Mouse (Mus musculus): ENCODE measurements at regions not wholly inside any gene's neighbourhood (a gene's known extent, or its start where the extent isn't known, plus 50 kb on each side); places are given as distances from the start of the nearest gene placed in this dataset.

DNA sequence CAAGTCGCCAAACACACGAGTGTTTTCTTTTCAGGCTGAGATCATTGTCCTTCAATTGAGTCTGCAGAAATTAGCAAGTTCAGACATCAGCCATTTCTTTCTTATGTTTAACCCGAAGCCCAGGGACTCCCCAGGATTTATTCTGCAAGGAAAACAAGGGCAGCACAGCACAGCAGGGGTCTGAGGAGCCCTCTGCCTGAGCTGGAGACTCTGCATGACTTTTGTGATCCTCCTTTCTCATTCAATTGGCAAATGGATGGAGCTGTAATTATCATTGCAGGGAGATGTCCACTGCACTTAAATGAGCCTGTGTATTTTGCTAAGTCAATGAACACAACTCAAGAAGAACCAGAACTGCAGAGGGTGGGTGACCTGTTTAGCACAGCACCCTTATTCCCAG lies 417.6 kb upstream of the Etaa1 start:
- no peaks in the 10 kb centered on the region for H3K27me3 ChIP-seq (replicated peaks)
- H3K36me3 ChIP-seq: no peaks in the 10 kb centered on the region
- ATAC-seq (ENCODE audit: insufficient read depth, low FRiP score, low read depth): no peak
- WGBS: 29% methylated on average over 3 of the region's 3 CpGs
- no peak overlapping the region for H3K9ac ChIP-seq
- H3K4me3 ChIP-seq (replicated peaks): no peak overlapping the region
- no peak overlapping the region for H3K4me2 ChIP-seq
- H3K4me1 ChIP-seq: no peaks in the 10 kb centered on the region
- H3K27ac ChIP-seq: no peak overlapping the region
- no peaks in the 10 kb centered on the region for H3K9me3 ChIP-seq

DNA sequence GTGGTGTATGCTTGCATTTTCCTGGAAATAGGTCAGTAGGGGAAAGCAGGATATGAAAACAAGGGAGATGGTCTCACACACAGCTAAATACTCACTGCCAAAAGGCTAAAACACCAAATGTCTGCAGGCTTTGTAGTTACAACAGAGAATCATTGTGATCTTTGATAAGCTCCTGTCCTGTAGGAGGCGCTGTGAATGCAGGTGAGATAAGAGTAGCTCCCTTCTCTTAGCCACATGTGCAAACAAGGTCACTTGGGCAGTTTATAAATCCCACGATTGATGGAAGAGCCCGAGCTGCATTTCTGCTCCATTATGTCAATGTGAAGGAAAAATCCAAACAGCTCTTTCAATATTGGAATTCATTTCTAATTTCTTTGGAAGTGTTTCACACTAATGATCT lies 417.2 kb upstream of the Etaa1 start:
- Histone ChIP-seq H3K36me3 (no peaks in the 10 kb centered on the region), H3K4me2 (no peak overlapping the region), H3K9ac (no peak overlapping the region), H3K27ac (no peak overlapping the region), H3K9me3 (no peaks in the 10 kb centered on the region), H3K4me3 (replicated peaks) (no peak overlapping the region), H3K27me3 (replicated peaks) (no peaks in the 10 kb centered on the region), H3K4me1 (no peaks in the 10 kb centered on the region)
- ATAC-seq (ENCODE audit: insufficient read depth, low FRiP score, low read depth): no peak
- 13% methylated on average over 3 of the region's 3 CpGs for WGBS

- H3K4me1 ChIP-seq: no peaks in the 10 kb centered on the region
- no peak overlapping the region for H3K27ac ChIP-seq
- WGBS: 42% methylated on average over 3 of the region's 3 CpGs
- no peaks in the 10 kb centered on the region for H3K9me3 ChIP-seq
- no peak for ATAC-seq (ENCODE audit: insufficient read depth, low FRiP score, low read depth)
- no peaks in the 10 kb centered on the region for H3K27me3 ChIP-seq (replicated peaks)
- no peak overlapping the region for H3K4me3 ChIP-seq (replicated peaks)
- H3K36me3 ChIP-seq: no peaks in the 10 kb centered on the region
- no peak overlapping the region for H3K9ac ChIP-seq
- no peak overlapping the region for H3K4me2 ChIP-seq
These were observed 401.2 kb upstream of the Etaa1 start for GRCm38 (mm10) chr11:18354866-18355265.

GRCm38 (mm10) chr11:18354156-18354555 lies 400.5 kb upstream of the Etaa1 start:
- no peak overlapping the region for H3K4me2 ChIP-seq
- no peaks in the 10 kb centered on the region for H3K9me3 ChIP-seq
- WGBS: 47% methylated on average over 4 of the region's 4 CpGs
- H3K4me1 ChIP-seq: no peaks in the 10 kb centered on the region
- H3K36me3 ChIP-seq: no peaks in the 10 kb centered on the region
- no peak overlapping the region for H3K9ac ChIP-seq
- H3K27me3 ChIP-seq (replicated peaks): no peaks in the 10 kb centered on the region
- H3K27ac ChIP-seq: no peak overlapping the region
- no peak for ATAC-seq (ENCODE audit: insufficient read depth, low FRiP score, low read depth)
- H3K4me3 ChIP-seq (replicated peaks): no peak overlapping the region

DNA sequence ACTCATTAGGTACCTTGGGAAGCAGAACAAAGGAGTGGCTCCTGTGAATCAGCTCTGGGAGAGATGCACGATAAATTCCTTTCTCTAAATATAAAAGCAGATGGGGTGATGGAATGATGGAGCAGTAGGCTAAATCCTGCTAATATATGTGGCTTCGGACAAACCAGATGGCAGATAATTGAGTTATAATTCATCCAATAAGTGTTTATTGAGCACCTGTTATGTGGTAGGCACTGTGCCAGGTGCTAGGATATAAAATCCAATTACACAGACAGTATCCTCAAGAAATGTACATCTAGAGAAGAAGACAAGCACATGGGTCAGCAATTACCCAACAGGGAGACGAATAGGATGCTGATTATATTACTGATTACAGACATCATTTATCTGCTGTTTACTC lies 394.2 kb upstream of the Etaa1 start:
- no peak for ATAC-seq (ENCODE audit: insufficient read depth, low FRiP score, low read depth)
- Histone ChIP-seq H3K9me3 (no peaks in the 10 kb centered on the region), H3K4me2 (no peak overlapping the region), H3K9ac (no peak overlapping the region), H3K27ac (no peak overlapping the region), H3K36me3 (no peaks in the 10 kb centered on the region), H3K4me3 (replicated peaks) (no peak overlapping the region), H3K4me1 (no peaks in the 10 kb centered on the region), H3K27me3 (replicated peaks) (no peaks in the 10 kb centered on the region)
- 61% methylated on average over 3 of the region's 3 CpGs for WGBS

DNA sequence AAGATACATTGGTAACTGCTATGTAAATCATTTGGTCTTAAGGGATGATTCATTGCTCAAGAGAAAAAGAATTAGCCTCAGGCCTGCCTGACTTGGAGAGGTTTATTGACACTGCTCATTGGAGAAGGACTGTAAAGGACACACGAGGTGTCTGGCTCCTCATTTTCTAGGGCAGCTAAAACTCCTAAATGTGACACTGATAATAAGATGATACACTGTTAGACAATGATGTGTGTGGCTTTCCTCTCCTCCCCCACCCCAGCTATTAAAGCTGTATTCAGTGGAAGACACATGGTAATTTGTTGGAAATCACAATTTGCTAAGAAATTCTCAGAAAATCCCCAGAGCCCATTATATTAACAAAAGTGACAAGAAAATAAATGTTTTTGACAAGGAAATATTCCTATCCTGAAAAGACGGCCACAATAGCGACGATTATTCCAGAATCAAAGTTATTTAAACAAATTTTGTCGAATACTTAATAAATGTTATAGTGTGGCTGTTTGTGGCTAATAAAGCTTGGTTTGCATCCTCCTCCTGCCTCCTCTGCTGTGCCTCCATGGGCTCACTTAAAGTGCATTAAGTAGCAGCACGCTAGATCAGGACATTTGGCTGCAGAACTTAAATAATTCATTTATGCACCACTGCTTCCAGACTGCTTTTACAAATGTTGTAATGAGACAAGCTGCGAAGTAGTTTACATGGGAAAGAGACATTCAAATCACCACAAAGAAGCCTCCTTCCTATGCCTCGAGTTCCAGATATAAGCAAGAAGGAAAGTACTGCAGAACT lies 360.0 kb upstream of the Etaa1 start:
- H3K4me3 ChIP-seq (replicated peaks): no peak overlapping the region
- ATAC-seq (ENCODE audit: insufficient read depth, low FRiP score, low read depth): no peak
- H3K27me3 ChIP-seq (replicated peaks): no peaks in the 10 kb centered on the region
- H3K36me3 ChIP-seq: no peaks in the 10 kb centered on the region
- 42% methylated on average over 8 of the region's 8 CpGs for WGBS
- no peak overlapping the region for H3K9ac ChIP-seq
- no peaks in the 10 kb centered on the region for H3K4me1 ChIP-seq
- H3K9me3 ChIP-seq: no peaks in the 10 kb centered on the region
- H3K4me2 ChIP-seq: no peak overlapping the region
- H3K27ac ChIP-seq: no peak overlapping the region

DNA sequence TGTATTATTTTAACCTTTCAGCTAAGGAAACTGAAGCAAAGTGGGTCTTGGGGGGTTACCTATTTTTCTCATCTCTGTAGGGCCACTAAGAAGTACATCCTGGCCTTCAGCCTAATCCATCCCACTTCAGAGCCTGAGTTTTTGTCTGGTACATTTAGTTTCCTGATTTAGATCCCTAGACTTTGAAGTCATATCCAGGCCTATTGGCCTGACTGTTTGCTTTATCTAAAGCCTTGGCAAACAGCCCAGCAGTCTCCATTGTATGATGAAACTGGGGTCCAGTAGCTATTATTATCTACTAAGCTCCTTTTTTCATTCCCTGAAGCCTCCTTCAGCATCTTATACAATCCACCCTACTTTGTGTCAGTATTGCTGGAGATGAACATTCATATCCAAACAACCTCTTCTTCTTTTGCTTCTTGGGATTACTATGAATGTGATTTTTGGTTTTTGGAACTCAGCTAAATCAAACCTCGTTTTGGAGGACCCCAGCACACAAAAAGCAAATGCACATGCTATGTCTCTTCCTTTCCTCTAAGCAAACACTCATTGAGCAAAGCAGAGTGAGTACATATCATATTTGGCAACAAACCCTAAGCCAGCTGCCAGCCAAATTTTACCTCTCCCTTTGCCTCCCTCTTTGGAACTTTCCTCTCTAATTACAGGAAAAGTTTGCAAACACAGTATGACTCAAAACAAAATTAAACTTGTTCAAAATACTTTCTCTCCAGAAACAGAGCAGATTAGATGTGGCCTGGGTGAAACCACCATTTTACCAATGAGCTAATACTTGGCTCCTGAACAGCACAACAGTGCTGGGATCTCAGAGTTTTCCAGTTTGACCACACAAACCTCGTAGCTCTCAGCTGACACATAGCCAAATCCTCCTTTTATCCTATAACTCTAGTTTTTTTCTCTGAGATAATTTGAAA lies 342.8 kb upstream of the Etaa1 start:
- no peak overlapping the region for H3K4me2 ChIP-seq
- H3K4me1 ChIP-seq: peaks cover 3% of the 10 kb centered on the region; the same call in 1 of the 2 replicates
- H3K27me3 ChIP-seq (replicated peaks): no peaks in the 10 kb centered on the region
- ATAC-seq (ENCODE audit: insufficient read depth, low FRiP score, low read depth): peak; percentile 43; the same call in 1 of the 2 replicates
- no peak overlapping the region for H3K9ac ChIP-seq
- H3K27ac ChIP-seq: peak overlapping the region; percentile 81
- H3K36me3 ChIP-seq: no peaks in the 10 kb centered on the region
- no peaks in the 10 kb centered on the region for H3K9me3 ChIP-seq
- WGBS: 29% methylated on average over 2 of the region's 2 CpGs
- H3K4me3 ChIP-seq (replicated peaks): no peak overlapping the region

DNA sequence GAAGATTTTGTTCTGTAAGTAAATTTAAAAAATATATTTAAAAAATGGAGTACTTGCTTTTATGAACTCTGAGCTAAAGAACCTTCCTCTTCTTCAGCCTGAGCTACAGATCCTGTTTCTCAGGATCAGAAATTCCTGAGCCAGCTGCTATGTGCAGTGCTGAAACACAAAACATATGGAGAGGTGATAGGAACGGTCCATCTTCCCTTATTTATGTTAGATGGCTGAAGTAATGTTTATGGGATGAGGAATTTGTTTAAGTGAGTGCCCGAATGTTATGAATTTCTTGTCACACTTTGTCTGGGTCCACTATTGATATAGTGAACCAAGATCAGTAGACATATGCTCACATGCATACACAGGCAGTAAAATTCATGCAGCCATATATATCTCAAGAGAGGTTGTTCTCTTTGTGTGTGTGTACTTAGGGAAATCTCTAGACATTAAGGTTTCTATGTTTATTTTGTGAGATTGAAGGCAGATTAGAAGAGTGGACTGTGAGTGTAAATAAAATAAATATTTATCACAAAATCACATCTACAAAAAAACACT lies 325.0 kb upstream of the Etaa1 start:
- ATAC-seq (ENCODE audit: insufficient read depth, low FRiP score, low read depth): peak; percentile 77
- Histone ChIP-seq H3K9me3 (no peaks in the 10 kb centered on the region), H3K9ac (no peak overlapping the region), H3K4me2 (no peak overlapping the region), H3K4me1 (no peaks in the 10 kb centered on the region), H3K27me3 (replicated peaks) (no peaks in the 10 kb centered on the region), H3K36me3 (no peaks in the 10 kb centered on the region), H3K27ac (no peak overlapping the region), H3K4me3 (replicated peaks) (no peak overlapping the region)
- WGBS: 31% methylated on average over 2 of the region's 2 CpGs

DNA sequence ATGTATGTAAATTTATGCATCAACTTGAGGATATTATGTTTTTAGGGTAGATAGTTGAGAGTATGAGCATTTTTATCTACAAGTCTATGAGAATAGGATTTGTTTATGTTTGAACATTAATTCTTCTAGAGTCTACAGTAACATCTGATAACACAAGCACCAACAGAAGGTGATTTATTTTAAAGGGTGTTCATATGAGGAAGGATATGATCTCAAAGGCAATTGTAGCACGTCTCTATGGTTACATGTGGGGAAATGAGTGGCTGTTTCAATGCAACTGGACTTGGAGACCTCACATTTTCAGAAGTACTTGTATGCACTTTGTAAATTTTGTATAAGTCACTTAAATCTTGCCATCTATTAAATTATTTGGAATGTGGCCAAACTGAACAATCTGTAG lies 318.7 kb upstream of the Etaa1 start:
- no peak overlapping the region for H3K9ac ChIP-seq
- H3K27ac ChIP-seq: no peak overlapping the region
- 45% methylated on average over 1 of the region's 1 CpGs for WGBS
- no peak overlapping the region for H3K4me2 ChIP-seq
- no peaks in the 10 kb centered on the region for H3K36me3 ChIP-seq
- H3K9me3 ChIP-seq: no peaks in the 10 kb centered on the region
- no peaks in the 10 kb centered on the region for H3K4me1 ChIP-seq
- no peaks in the 10 kb centered on the region for H3K27me3 ChIP-seq (replicated peaks)
- ATAC-seq (ENCODE audit: insufficient read depth, low FRiP score, low read depth): no peak
- no peak overlapping the region for H3K4me3 ChIP-seq (replicated peaks)

DNA sequence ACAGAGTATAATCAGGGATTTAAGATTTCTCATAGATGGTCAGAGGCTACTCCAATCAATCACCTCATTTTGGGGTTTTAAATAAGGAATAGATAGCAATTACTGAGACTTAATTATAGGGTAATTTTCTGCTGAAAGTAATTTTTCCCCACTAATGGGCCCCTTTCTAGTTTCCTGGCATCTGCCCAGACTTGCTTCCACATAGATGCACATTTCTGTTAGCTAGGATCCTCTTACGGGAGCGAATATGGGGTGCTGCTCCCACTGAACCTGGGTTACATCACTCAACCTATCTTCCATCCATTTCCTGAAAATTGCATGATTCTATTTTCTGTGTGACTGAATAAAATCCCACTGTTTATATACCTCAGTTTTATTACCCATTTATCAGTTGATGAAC lies 312.5 kb upstream of the Etaa1 start:
- ATAC-seq (ENCODE audit: insufficient read depth, low FRiP score, low read depth): no peak
- Histone ChIP-seq H3K27ac (no peak overlapping the region), H3K27me3 (replicated peaks) (no peaks in the 10 kb centered on the region), H3K9me3 (no peaks in the 10 kb centered on the region), H3K9ac (no peak overlapping the region), H3K4me1 (no peaks in the 10 kb centered on the region), H3K36me3 (no peaks in the 10 kb centered on the region), H3K4me3 (replicated peaks) (no peak overlapping the region), H3K4me2 (no peak overlapping the region)
- 83% methylated on average over 2 of the region's 2 CpGs for WGBS

DNA sequence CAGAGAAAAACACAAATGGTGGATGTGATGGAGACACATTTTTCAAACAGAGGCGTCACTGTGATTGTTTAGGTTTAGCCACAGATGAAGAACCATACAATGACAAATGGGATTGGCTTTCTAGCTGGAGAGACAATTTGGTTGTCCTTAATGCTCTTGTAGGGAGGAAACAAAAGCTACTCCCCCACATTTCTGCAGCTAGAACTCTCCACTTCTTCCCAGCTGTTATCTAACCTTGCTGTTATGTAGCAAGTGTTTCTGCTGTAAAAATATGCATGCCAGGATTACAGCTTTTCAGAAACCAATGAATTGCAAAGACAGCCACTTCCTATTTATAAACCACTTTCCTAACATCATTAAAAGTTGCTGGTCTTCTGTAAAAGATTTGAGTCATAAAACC lies 309.2 kb upstream of the Etaa1 start:
- Histone ChIP-seq H3K4me1 (no peaks in the 10 kb centered on the region), H3K27me3 (replicated peaks) (no peaks in the 10 kb centered on the region), H3K36me3 (no peaks in the 10 kb centered on the region), H3K4me3 (replicated peaks) (no peak overlapping the region), H3K27ac (no peak overlapping the region), H3K9ac (no peak overlapping the region), H3K9me3 (no peaks in the 10 kb centered on the region), H3K4me2 (no peak overlapping the region)
- no peak for ATAC-seq (ENCODE audit: insufficient read depth, low FRiP score, low read depth)
- WGBS: 37% methylated on average over 1 of the region's 1 CpGs

DNA sequence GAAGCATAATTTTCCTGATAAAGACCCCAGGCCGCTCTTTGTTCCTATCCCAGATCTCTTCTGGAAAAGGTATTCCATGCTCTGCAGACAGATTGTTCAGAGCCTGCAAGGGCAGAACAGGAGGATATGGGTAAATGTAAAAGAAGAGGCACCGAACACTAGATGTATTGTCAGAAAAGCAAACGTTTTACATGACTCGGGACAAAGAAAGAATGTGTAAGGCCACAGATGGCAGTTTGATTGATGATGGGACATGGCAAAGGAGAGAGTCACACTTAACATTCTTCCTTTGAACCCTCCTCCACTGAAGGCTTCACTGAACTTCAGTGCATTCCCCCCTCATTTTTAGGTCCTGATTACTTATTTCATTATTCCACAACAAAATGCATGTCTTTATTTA lies 295.6 kb upstream of the Etaa1 start:
- Histone ChIP-seq H3K27ac (no peak overlapping the region), H3K9ac (no peak overlapping the region), H3K36me3 (no peaks in the 10 kb centered on the region), H3K4me2 (no peak overlapping the region), H3K9me3 (no peaks in the 10 kb centered on the region), H3K4me1 (no peaks in the 10 kb centered on the region), H3K4me3 (replicated peaks) (no peak overlapping the region), H3K27me3 (replicated peaks) (no peaks in the 10 kb centered on the region)
- no peak for ATAC-seq (ENCODE audit: insufficient read depth, low FRiP score, low read depth)
- 26% methylated on average over 4 of the region's 4 CpGs for WGBS
